Mouse (Mus musculus) lung, adult 2 months (tissue): ENCODE measurements around the gene Zbtb20.

Experiments
- CTCF ChIP-seq: fragments of 200-500 bp; IDR thresholded peaks from 2 replicates; pipeline ENCODE4 v1.5.1; 2011; ENCODE audit warnings: mild to moderate bottlenecking, low read length, control low read depth; ENCODE audit not compliant: insufficient read depth
- POLR2A ChIP-seq: fragments of 200-500 bp; IDR thresholded peaks from 2 replicates; pipeline ENCODE4 v1.6.1; 2011; ENCODE audit warnings: low read depth, mild to moderate bottlenecking, control low read depth, low read length, borderline replicate concordance; ENCODE audit errors: extremely low read depth

DNA sequence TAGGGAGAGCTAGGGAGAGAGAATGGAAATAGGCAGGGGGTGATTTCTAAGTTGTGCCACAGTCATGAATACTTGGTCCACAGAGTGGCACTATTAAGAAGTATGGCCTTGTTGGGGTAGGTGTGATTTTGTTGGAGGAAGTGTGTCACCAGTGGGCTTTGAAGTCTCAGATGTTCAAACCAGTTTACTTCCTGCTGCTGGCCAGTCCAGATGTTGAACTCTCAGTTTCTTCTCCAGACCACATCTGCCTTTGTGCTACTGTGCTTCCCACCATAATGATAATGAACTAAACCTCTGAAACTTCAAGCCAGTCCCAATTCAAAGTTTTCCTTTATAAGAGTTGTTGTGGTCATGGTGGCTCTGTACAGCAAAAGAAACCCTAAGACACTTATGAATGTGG, 797.0 kb downstream of the Zbtb20 start:
- TF ChIP-seq CTCF (no peak), POLR2A (no peak)
